Mouse (Mus musculus): ENCODE results near the gene Rora. TPM values are rescaled to one million over a fixed set of nuclear protein-coding genes. Genes with fewer than 3 reads are reported as not detected.

The Rora gene
- polyA plus RNA-seq, 1 experiment, result 0.86 TPM

DNA sequence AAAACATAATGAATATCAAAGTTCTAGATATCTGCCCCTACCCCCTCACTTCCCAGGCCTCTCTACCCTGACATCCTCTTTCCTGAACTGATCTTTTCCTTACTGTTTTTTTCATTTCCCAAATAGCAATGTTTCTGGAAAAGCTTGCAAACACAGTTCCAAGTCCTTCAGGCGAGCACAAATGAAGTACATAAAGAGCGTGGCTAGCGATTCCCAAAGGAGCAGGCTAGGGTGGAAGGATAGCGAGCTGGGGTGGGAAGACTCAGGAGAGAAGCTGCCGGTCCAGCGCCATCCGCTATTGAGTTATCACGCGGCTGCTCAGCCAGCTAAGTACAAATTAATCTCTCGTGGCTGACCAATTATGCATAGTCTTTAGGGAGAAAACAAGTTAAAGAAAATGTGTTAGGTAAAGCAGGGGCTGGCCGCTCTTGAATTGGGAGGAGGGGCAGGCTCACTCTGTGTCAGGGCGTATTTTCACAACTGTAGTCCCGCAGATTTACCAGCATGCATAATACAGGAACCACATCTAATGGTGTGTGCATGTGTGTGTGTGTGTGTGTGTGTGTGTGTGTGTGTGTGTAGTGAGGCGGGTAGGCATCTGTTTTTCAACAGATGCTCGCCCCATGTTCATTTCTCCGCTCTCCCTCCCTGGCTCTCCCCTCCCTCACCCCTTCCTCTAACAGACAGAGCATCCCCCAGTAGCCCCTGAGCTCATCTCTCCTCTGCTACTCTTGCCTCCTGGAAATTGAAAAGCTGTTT, 188.7 kb downstream of the Rora start:
- no peak for TF ChIP-seq REST (IDR thresholded peaks at IDR 0.05; ENCODE audit: insufficient read depth, insufficient read length)
- TF ChIP-seq CEBPB (IDR thresholded peaks at IDR 0.05; ENCODE audit: insufficient read depth, poor library complexity, severe bottlenecking), result no peak
- no peak for TF ChIP-seq POLR2AphosphoS2 (IDR thresholded peaks at IDR 0.05; ENCODE audit: insufficient read length, low read depth)
- TF ChIP-seq TCF12 (IDR thresholded peaks at IDR 0.05; ENCODE audit: insufficient read depth, poor library complexity, severe bottlenecking), result no peak
- TF ChIP-seq POLR2A (IDR thresholded peaks at IDR 0.05; ENCODE audit: insufficient read length, low read depth), result no peak
- TF ChIP-seq TCF3 (IDR thresholded peaks at IDR 0.05; ENCODE audit: insufficient read length, low read depth), result no peak
- TF ChIP-seq MYOG (IDR thresholded peaks at IDR 0.05; ENCODE audit: control insufficient read depth in 1 of 3, insufficient read depth in 1 of 3, insufficient read length in 2 of 3, low read depth in 2 of 3), result no peak
- no peak for TF ChIP-seq E2F4 (IDR thresholded peaks at IDR 0.05; ENCODE audit: insufficient read depth)
- H3K79me2 ChIP-seq (ENCODE audit: control insufficient read depth, insufficient read depth), result no peaks in the 10 kb centered on the region
- H3K36me3 ChIP-seq (ENCODE audit: control insufficient read depth, insufficient read depth), result no peaks in the 10 kb centered on the region
- no peaks in the 10 kb centered on the region for H3K27me3 ChIP-seq (ENCODE audit: control insufficient read depth, insufficient read depth, insufficient read length)
- no peak overlapping the region for H3K4me3 ChIP-seq
- H3K4me2 ChIP-seq (ENCODE audit: low read depth), result no peak overlapping the region
- no peak overlapping the region for H3ac ChIP-seq (ENCODE audit: control insufficient read depth, insufficient read length)

GRCm38 (mm10) chr9:68845556-68845955, 192.0 kb downstream of the Rora start:
- Histone ChIP-seq H3ac (ENCODE audit: control insufficient read depth, insufficient read length) (no peak overlapping the region), H3K79me2 (ENCODE audit: control insufficient read depth, insufficient read depth) (no peaks in the 10 kb centered on the region), H3K27me3 (ENCODE audit: control insufficient read depth, insufficient read depth, insufficient read length) (no peaks in the 10 kb centered on the region), H3K4me2 (ENCODE audit: low read depth) (no peak overlapping the region), H3K36me3 (ENCODE audit: control insufficient read depth, insufficient read depth) (no peaks in the 10 kb centered on the region), H3K4me3 (no peak overlapping the region)
- TF ChIP-seq MAX (IDR thresholded peaks at IDR 0.05; ENCODE audit: low read depth) (no peak), USF1 (IDR thresholded peaks at IDR 0.05; ENCODE audit: low read depth) (no peak), SRF (IDR thresholded peaks at IDR 0.05; ENCODE audit: control insufficient read depth, insufficient read length, low read depth) (no peak), MYOD1 (IDR thresholded peaks at IDR 0.05; ENCODE audit: control insufficient read depth in 1 of 3, insufficient read length in 2 of 3, low read depth in 2 of 3) (no peak), REST (IDR thresholded peaks at IDR 0.05; ENCODE audit: insufficient read depth, insufficient read length) (no peak), E2F4 (IDR thresholded peaks at IDR 0.05; ENCODE audit: insufficient read depth) (no peak)

DNA sequence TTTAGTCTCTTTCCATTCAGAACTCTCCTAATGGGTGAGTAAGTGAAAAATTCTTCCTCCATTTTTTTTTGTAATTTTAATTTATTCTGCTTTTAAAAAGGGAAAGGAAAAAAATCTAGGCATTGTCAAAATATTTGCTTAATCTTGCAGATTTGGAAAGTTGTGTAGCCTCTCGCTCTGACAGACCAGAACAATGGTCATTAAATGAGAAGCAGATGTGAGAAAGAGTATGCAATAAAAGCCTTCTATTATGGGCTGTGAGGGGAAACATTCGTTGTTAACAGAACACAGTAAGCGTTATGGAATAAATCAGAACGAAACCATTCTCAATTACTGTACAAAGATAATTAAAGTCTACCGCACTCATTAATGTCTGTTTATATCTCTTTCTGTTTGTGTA, 196.7 kb downstream of the Rora start:
- TF ChIP-seq MAX (IDR thresholded peaks at IDR 0.05; ENCODE audit: low read depth) (no peak), TCF12 (IDR thresholded peaks at IDR 0.05; ENCODE audit: insufficient read depth, poor library complexity, severe bottlenecking) (no peak), MYOD1 (IDR thresholded peaks at IDR 0.05; ENCODE audit: control insufficient read depth in 1 of 3, insufficient read length in 2 of 3, low read depth in 2 of 3) (no peak), REST (IDR thresholded peaks at IDR 0.05; ENCODE audit: insufficient read depth, insufficient read length) (no peak), E2F4 (IDR thresholded peaks at IDR 0.05; ENCODE audit: insufficient read depth) (no peak), SRF (IDR thresholded peaks at IDR 0.05; ENCODE audit: control insufficient read depth, insufficient read length, low read depth) (no peak), USF1 (IDR thresholded peaks at IDR 0.05; ENCODE audit: low read depth) (no peak), POLR2A (IDR thresholded peaks at IDR 0.05; ENCODE audit: insufficient read length, low read depth) (no peak), TCF3 (IDR thresholded peaks at IDR 0.05; ENCODE audit: insufficient read length, low read depth) (no peak), CEBPB (IDR thresholded peaks at IDR 0.05; ENCODE audit: insufficient read depth, poor library complexity, severe bottlenecking) (no peak), POLR2AphosphoS2 (IDR thresholded peaks at IDR 0.05; ENCODE audit: insufficient read length, low read depth) (no peak), MYOG (IDR thresholded peaks at IDR 0.05; ENCODE audit: control insufficient read depth in 1 of 3, insufficient read depth in 1 of 3, insufficient read length in 2 of 3, low read depth in 2 of 3) (no peak)
- no peak overlapping the region for H3ac ChIP-seq (ENCODE audit: control insufficient read depth, insufficient read length)
- H3K27me3 ChIP-seq (ENCODE audit: control insufficient read depth, insufficient read depth, insufficient read length), result no peaks in the 10 kb centered on the region
- H3K79me2 ChIP-seq (ENCODE audit: control insufficient read depth, insufficient read depth), result no peaks in the 10 kb centered on the region
- H3K36me3 ChIP-seq (ENCODE audit: control insufficient read depth, insufficient read depth), result no peaks in the 10 kb centered on the region
- H3K4me3 ChIP-seq, result no peak overlapping the region
- H3K4me2 ChIP-seq (ENCODE audit: low read depth), result no peak overlapping the region

DNA sequence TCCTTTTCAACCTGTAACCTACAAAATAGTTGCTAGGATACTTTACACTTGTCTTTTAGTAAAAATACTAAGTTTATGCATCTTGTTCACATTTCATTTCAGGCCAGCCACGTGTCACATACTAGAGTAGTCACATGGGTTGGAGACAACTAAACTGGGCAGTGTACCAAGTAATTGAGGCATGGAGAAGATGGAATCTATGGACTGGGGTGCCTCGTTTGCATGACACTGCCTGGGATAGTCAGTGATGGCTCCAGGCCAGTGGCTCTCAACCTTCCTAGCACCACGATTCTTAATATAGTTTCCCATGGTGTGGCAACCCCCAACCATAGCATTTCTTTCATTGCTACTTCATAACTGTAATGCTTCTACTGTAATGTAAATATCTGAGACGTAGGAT, 198.6 kb downstream of the Rora start:
- no peaks in the 10 kb centered on the region for H3K27me3 ChIP-seq (ENCODE audit: control insufficient read depth, insufficient read depth, insufficient read length)
- TF ChIP-seq SRF (IDR thresholded peaks at IDR 0.05; ENCODE audit: control insufficient read depth, insufficient read length, low read depth) (no peak), POLR2AphosphoS2 (IDR thresholded peaks at IDR 0.05; ENCODE audit: insufficient read length, low read depth) (no peak), MYOG (IDR thresholded peaks at IDR 0.05; ENCODE audit: control insufficient read depth in 1 of 3, insufficient read depth in 1 of 3, insufficient read length in 2 of 3, low read depth in 2 of 3) (no peak), CEBPB (IDR thresholded peaks at IDR 0.05; ENCODE audit: insufficient read depth, poor library complexity, severe bottlenecking) (no peak), TCF3 (IDR thresholded peaks at IDR 0.05; ENCODE audit: insufficient read length, low read depth) (no peak), TCF12 (IDR thresholded peaks at IDR 0.05; ENCODE audit: insufficient read depth, poor library complexity, severe bottlenecking) (no peak), USF1 (IDR thresholded peaks at IDR 0.05; ENCODE audit: low read depth) (no peak), POLR2A (IDR thresholded peaks at IDR 0.05; ENCODE audit: insufficient read length, low read depth) (no peak), E2F4 (IDR thresholded peaks at IDR 0.05; ENCODE audit: insufficient read depth) (no peak)
- H3K4me3 ChIP-seq, result no peak overlapping the region
- H3K36me3 ChIP-seq (ENCODE audit: control insufficient read depth, insufficient read depth), result no peaks in the 10 kb centered on the region
- H3K79me2 ChIP-seq (ENCODE audit: control insufficient read depth, insufficient read depth), result no peaks in the 10 kb centered on the region
- H3K4me2 ChIP-seq (ENCODE audit: low read depth), result no peak overlapping the region
- H3ac ChIP-seq (ENCODE audit: control insufficient read depth, insufficient read length), result no peak overlapping the region

GRCm38 (mm10) chr9:68852934-68853333, 199.3 kb downstream of the Rora start:
- no peak overlapping the region for H3K4me3 ChIP-seq
- no peaks in the 10 kb centered on the region for H3K79me2 ChIP-seq (ENCODE audit: control insufficient read depth, insufficient read depth)
- H3K36me3 ChIP-seq (ENCODE audit: control insufficient read depth, insufficient read depth), result no peaks in the 10 kb centered on the region
- no peak for TF ChIP-seq CEBPB (IDR thresholded peaks at IDR 0.05; ENCODE audit: insufficient read depth, poor library complexity, severe bottlenecking)
- no peak for TF ChIP-seq POLR2A (IDR thresholded peaks at IDR 0.05; ENCODE audit: insufficient read length, low read depth)
- no peak for TF ChIP-seq USF1 (IDR thresholded peaks at IDR 0.05; ENCODE audit: low read depth)
- no peak for TF ChIP-seq POLR2AphosphoS2 (IDR thresholded peaks at IDR 0.05; ENCODE audit: insufficient read length, low read depth)
- no peak for TF ChIP-seq TCF3 (IDR thresholded peaks at IDR 0.05; ENCODE audit: insufficient read length, low read depth)
- no peak for TF ChIP-seq E2F4 (IDR thresholded peaks at IDR 0.05; ENCODE audit: insufficient read depth)
- TF ChIP-seq MYOG (IDR thresholded peaks at IDR 0.05; ENCODE audit: control insufficient read depth in 1 of 3, insufficient read depth in 1 of 3, insufficient read length in 2 of 3, low read depth in 2 of 3), result no peak
- TF ChIP-seq MAX (IDR thresholded peaks at IDR 0.05; ENCODE audit: low read depth), result no peak
- TF ChIP-seq TCF12 (IDR thresholded peaks at IDR 0.05; ENCODE audit: insufficient read depth, poor library complexity, severe bottlenecking), result no peak
- H3K27me3 ChIP-seq (ENCODE audit: control insufficient read depth, insufficient read depth, insufficient read length), result no peaks in the 10 kb centered on the region
- H3K4me2 ChIP-seq (ENCODE audit: low read depth), result no peak overlapping the region
- no peak overlapping the region for H3ac ChIP-seq (ENCODE audit: control insufficient read depth, insufficient read length)
